ENCODE assay signal across 18 mouse cellular contexts in the genomic region with DNA sequence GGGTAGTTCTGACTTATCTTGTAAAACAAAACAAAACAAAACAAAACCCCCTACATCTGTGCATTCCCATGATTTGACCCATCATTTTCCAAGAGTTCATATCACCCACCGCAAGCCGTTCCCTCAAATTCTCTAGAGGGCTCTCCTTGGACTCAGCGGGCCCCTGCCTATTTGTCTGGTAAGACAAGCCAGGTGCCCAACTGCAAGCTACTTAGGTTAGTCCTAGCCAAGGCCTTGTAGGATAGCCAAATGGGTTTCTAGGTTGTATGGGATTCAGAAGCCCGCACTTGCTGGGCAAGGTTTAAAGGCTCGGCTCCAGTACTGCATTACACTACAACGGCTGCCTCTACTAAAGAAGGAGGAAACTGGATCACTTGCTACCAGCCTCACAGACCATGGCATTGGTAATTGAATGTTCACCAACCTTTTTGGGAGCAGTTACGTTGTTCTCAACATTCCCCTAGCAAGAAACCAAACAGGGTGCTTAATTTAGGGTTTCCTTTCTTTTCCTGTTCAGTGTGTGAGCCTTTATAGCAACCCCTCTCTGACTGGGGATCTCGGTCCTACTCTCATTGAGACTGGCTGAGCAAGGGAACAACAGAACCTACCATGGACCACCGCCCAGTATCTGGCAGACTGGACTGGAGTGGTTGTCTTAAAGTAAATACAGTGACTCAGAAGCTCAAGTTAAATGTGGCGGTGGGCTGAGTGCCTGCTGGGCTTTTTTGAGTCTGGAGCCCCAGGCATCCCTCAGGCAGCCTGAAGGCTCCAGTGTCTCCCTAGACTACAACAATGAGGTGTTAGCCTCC. TPM values are rescaled to one million over a fixed set of nuclear protein-coding genes. Genes with fewer than 3 reads are reported as not detected.
DNase-seq lines count a peak whose midpoint lies in the region; ATAC-seq lines count a peak whose summit lies in the region.
"Had no signal": no experiment of that assay in that cellular context is flagged by ENCODE, and none has a peak within 500 bp of the region (broad histone marks: within the 10 kb centered on the region; RNA-seq: fewer than 3 reads in every experiment).

No protein-coding gene starts in this region.

- H3K4me1 ChIP-seq in hindbrain, embryonic 11.5 days (replicated peaks; ENCODE audit: control insufficient read depth, insufficient read depth, low read length) = 0 out of 2 replicates have a peak, but pooled peaks cover 3% of the 10 kb centered on the region
- H3K4me1 ChIP-seq in hindbrain, embryonic 14.5 days (replicated peaks; ENCODE audit: control insufficient read depth, insufficient read depth, low read length) = no peaks in the 10 kb centered on the region
- peaks cover 14% of the 10 kb centered on the region for H3K4me1 ChIP-seq in intestine, embryonic 15.5 days (replicated peaks)
- H3K4me1 ChIP-seq in neural tube, embryonic 14.5 days (ENCODE audit: control insufficient read depth, insufficient read depth, low read length) = peaks cover 3% of the 10 kb centered on the region; the same call in 1 of the 2 replicates
- H3K4me1 ChIP-seq: liver, embryonic 12.5 days had no signal

- H3K9ac ChIP-seq in hindbrain, embryonic 11.5 days (ENCODE audit: low read depth, low read length) = no peak overlapping the region
- no peak overlapping the region for H3K9ac ChIP-seq in hindbrain, embryonic 14.5 days
- no peak overlapping the region; the same call in 1 of the 2 replicates for H3K9ac ChIP-seq in intestine, embryonic 15.5 days
- H3K9ac ChIP-seq in neural tube, embryonic 14.5 days (replicated peaks; ENCODE audit: low read depth, low read length) = peak overlapping the region; percentile 62
- H3K9ac ChIP-seq: forebrain, embryonic 13.5 days; liver, embryonic 12.5 days had no signal

- no peak for ATAC-seq in hindbrain, embryonic 11.5 days (ENCODE audit: low FRiP score)
- ATAC-seq in hindbrain, embryonic 14.5 days (ENCODE audit: low FRiP score) = no peak
- no peak for ATAC-seq in intestine, embryonic 15.5 days
- no peak for ATAC-seq in neural tube, embryonic 14.5 days (ENCODE audit: low read depth)
- ATAC-seq: CD4-positive, CD25-positive, alpha-beta regulatory T cell, adult 4 months; forebrain, embryonic 13.5 days; liver, embryonic 12.5 days; lung, postnatal 0 days had no signal

- DNase-seq in hindbrain, embryonic 11.5 days (ENCODE audit: low spot score) = peak; percentile 58
- no peak for DNase-seq in hindbrain, embryonic 14.5 days (ENCODE audit: low spot score)
- DNase-seq in kidney, postnatal 14 days = peak; percentile 32
- DNase-seq in Muller cell, postnatal 12 days (ENCODE audit: inconsistent ontology term) = no peak
- DNase-seq in left cerebral cortex, adult 18-20 months (ENCODE audit: low spot score in 2 of 2) = no peak
- DNase-seq: gastrocnemius, postnatal 14 days; right cerebral cortex, adult 18-20 months had no signal

- peaks cover 94% of the 10 kb centered on the region for H3K27me3 ChIP-seq in hindbrain, embryonic 11.5 days (ENCODE audit: control insufficient read depth, insufficient read depth, low read length)
- H3K27me3 ChIP-seq in hindbrain, embryonic 14.5 days (ENCODE audit: control insufficient read depth, insufficient read depth, low read length) = peaks cover 100% of the 10 kb centered on the region
- peaks cover 91% of the 10 kb centered on the region for H3K27me3 ChIP-seq in intestine, embryonic 15.5 days (replicated peaks)
- H3K27me3 ChIP-seq in neural tube, embryonic 14.5 days (ENCODE audit: control insufficient read depth, insufficient read depth, low read length) = peaks cover 10% of the 10 kb centered on the region

- 9% methylated on average over 10 of the region's 10 CpGs for WGBS in hindbrain, embryonic 11.5 days
- 9% methylated on average over 10 of the region's 10 CpGs for WGBS in hindbrain, embryonic 14.5 days
- 12% methylated on average over 10 of the region's 10 CpGs for WGBS in intestine, embryonic 15.5 days
- WGBS in neural tube, embryonic 14.5 days = 11% methylated on average over 10 of the region's 10 CpGs

- H3K27ac ChIP-seq in hindbrain, embryonic 11.5 days (ENCODE audit: low read depth, low read length) = no peak overlapping the region
- H3K27ac ChIP-seq in hindbrain, embryonic 14.5 days = no peak overlapping the region
- no peak overlapping the region for H3K27ac ChIP-seq in intestine, embryonic 15.5 days
- peak overlapping the region; percentile 56 for H3K27ac ChIP-seq in neural tube, embryonic 14.5 days (ENCODE audit: low read depth, low read length)
- H3K27ac ChIP-seq: forebrain, embryonic 13.5 days; liver, embryonic 12.5 days; midbrain, embryonic 10.5 days had no signal

- H3K9me3 ChIP-seq in hindbrain, embryonic 11.5 days (ENCODE audit: control insufficient read depth, low read length) = no peaks in the 10 kb centered on the region
- no peaks in the 10 kb centered on the region for H3K9me3 ChIP-seq in hindbrain, embryonic 14.5 days (ENCODE audit: control insufficient read depth, low read length)
- no peaks in the 10 kb centered on the region for H3K9me3 ChIP-seq in intestine, embryonic 15.5 days
- no peaks in the 10 kb centered on the region for H3K9me3 ChIP-seq in neural tube, embryonic 14.5 days (ENCODE audit: control insufficient read depth, low read length)
- H3K9me3 ChIP-seq: forebrain, embryonic 13.5 days; liver, embryonic 12.5 days; midbrain, embryonic 10.5 days had no signal

- H3K4me3 ChIP-seq in hindbrain, embryonic 11.5 days (ENCODE audit: low read depth, low read length) = no peak overlapping the region
- no peak overlapping the region for H3K4me3 ChIP-seq in hindbrain, embryonic 14.5 days (replicated peaks; ENCODE audit: low read length)
- peak overlapping the region; percentile 2; the same call in 1 of the 2 replicates for H3K4me3 ChIP-seq in intestine, embryonic 15.5 days (replicated peaks)
- H3K4me3 ChIP-seq in neural tube, embryonic 14.5 days (ENCODE audit: low read depth, low read length) = peak overlapping the region; percentile 57
- H3K4me3 ChIP-seq: forebrain, embryonic 13.5 days; liver, embryonic 12.5 days; midbrain, embryonic 10.5 days had no signal

- no peak overlapping the region for H3K4me2 ChIP-seq in hindbrain, embryonic 11.5 days (replicated peaks; ENCODE audit: low read depth, low read length)
- H3K4me2 ChIP-seq in hindbrain, embryonic 14.5 days (replicated peaks) = no peak overlapping the region
- H3K4me2 ChIP-seq in intestine, embryonic 15.5 days (replicated peaks) = peak overlapping the region; percentile 28
- H3K4me2 ChIP-seq in neural tube, embryonic 14.5 days (ENCODE audit: low read depth, low read length) = peak overlapping the region; percentile 90
- H3K4me2 ChIP-seq: forebrain, embryonic 13.5 days; liver, embryonic 12.5 days had no signal

- no peaks in the 10 kb centered on the region for H3K36me3 ChIP-seq in hindbrain, embryonic 11.5 days (ENCODE audit: control insufficient read depth, insufficient read depth, low read length)
- no peaks in the 10 kb centered on the region for H3K36me3 ChIP-seq in hindbrain, embryonic 14.5 days (replicated peaks; ENCODE audit: control insufficient read depth, insufficient read depth)
- no peaks in the 10 kb centered on the region for H3K36me3 ChIP-seq in intestine, embryonic 15.5 days
- no peaks in the 10 kb centered on the region for H3K36me3 ChIP-seq in neural tube, embryonic 14.5 days (ENCODE audit: control insufficient read depth, insufficient read depth, low read length)
- H3K36me3 ChIP-seq: liver, embryonic 12.5 days; midbrain, embryonic 10.5 days had no signal

RNA-seq across cellular contexts. Expression of gene Hoxa10, which starts 3.1 kb away (rescaled TPM):
- polyA plus RNA-seq in hindbrain, embryonic 11.5 days (2014; fragmentation: Nextera tagmentation; extraction: Ambion mirVana) = not detected in 2 replicates
- 0.37 TPM in 1 of 2 replicates, not detected in the other for polyA plus RNA-seq in hindbrain, embryonic 14.5 days (2014; fragmentation: Nextera tagmentation; extraction: Ambion mirVana)
- polyA plus RNA-seq in intestine, embryonic 15.5 days (2015; fragmentation: Nextera tagmentation; extraction: Ambion mirVana) = 11.4 and 20.2 TPM in 2 replicates
- 50.5 and 79.4 TPM in 2 replicates for polyA plus RNA-seq in neural tube, embryonic 14.5 days (2014; fragmentation: Nextera tagmentation; extraction: Ambion mirVana)
- total RNA-seq in left cerebral cortex, adult 18-20 months (2021) = not detected
- total RNA-seq: layer of hippocampus, postnatal 10 days had no signal
- polyA plus RNA-seq: CD4-positive, CD25-positive, alpha-beta regulatory T cell, adult 4 months; cerebellum, adult 2 months; heart, postnatal 0 days; lung, postnatal 0 days had no signal

RNA-seq across cellular contexts. Expression of gene Hoxa9, which starts 6.7 kb away (rescaled TPM):
- 0.25 and 1.1 TPM in 2 replicates for polyA plus RNA-seq in hindbrain, embryonic 11.5 days (2014; fragmentation: Nextera tagmentation; extraction: Ambion mirVana)
- 1.5 and 2.0 TPM in 2 replicates for polyA plus RNA-seq in hindbrain, embryonic 14.5 days (2014; fragmentation: Nextera tagmentation; extraction: Ambion mirVana)
- 5.3 and 6.3 TPM in 2 replicates for polyA plus RNA-seq in intestine, embryonic 15.5 days (2015; fragmentation: Nextera tagmentation; extraction: Ambion mirVana)
- polyA plus RNA-seq in neural tube, embryonic 14.5 days (2014; fragmentation: Nextera tagmentation; extraction: Ambion mirVana) = 122 and 151 TPM in 2 replicates
- total RNA-seq in left cerebral cortex, adult 18-20 months (2021) = not detected
- total RNA-seq: layer of hippocampus, postnatal 10 days had no signal
- polyA plus RNA-seq: cerebellum, adult 2 months; forebrain, embryonic 13.5 days; heart, postnatal 0 days; midbrain, embryonic 10.5 days had no signal

RNA-seq across cellular contexts. Expression of gene Hoxa11, which starts 8.1 kb away (rescaled TPM):
- polyA plus RNA-seq in hindbrain, embryonic 11.5 days (2014; fragmentation: Nextera tagmentation; extraction: Ambion mirVana) = not detected in 2 replicates
- not detected in 2 replicates for polyA plus RNA-seq in hindbrain, embryonic 14.5 days (2014; fragmentation: Nextera tagmentation; extraction: Ambion mirVana)
- 2.0 and 3.3 TPM in 2 replicates for polyA plus RNA-seq in intestine, embryonic 15.5 days (2015; fragmentation: Nextera tagmentation; extraction: Ambion mirVana)
- 0.09 TPM in 1 of 2 replicates, not detected in the other for polyA plus RNA-seq in neural tube, embryonic 14.5 days (2014; fragmentation: Nextera tagmentation; extraction: Ambion mirVana)
- total RNA-seq in left cerebral cortex, adult 18-20 months (2021) = not detected
- total RNA-seq: layer of hippocampus, postnatal 10 days had no signal
- polyA plus RNA-seq: CD4-positive, CD25-positive, alpha-beta regulatory T cell, adult 4 months; cerebellum, adult 2 months; heart, postnatal 0 days; liver, embryonic 12.5 days; lung, postnatal 0 days; midbrain, embryonic 10.5 days; testis, adult 2 months had no signal

RNA-seq across cellular contexts. Expression of gene Hoxa7, which starts 15.9 kb away (rescaled TPM):
- polyA plus RNA-seq in hindbrain, embryonic 11.5 days (2014; fragmentation: Nextera tagmentation; extraction: Ambion mirVana) = 0.34 and 1.9 TPM in 2 replicates
- polyA plus RNA-seq in hindbrain, embryonic 14.5 days (2014; fragmentation: Nextera tagmentation; extraction: Ambion mirVana) = 18.7 and 25.2 TPM in 2 replicates
- 7.5 and 9.4 TPM in 2 replicates for polyA plus RNA-seq in intestine, embryonic 15.5 days (2015; fragmentation: Nextera tagmentation; extraction: Ambion mirVana)
- polyA plus RNA-seq in neural tube, embryonic 14.5 days (2014; fragmentation: Nextera tagmentation; extraction: Ambion mirVana) = 90.8 and 110 TPM in 2 replicates
- total RNA-seq in left cerebral cortex, adult 18-20 months (2021) = not detected
- total RNA-seq: layer of hippocampus, postnatal 10 days had no signal
- polyA plus RNA-seq: CD4-positive, CD25-positive, alpha-beta regulatory T cell, adult 4 months; forebrain, embryonic 13.5 days; midbrain, embryonic 10.5 days had no signal

RNA-seq across cellular contexts. Expression of gene Hoxa13, which starts 23.1 kb away (rescaled TPM):
- polyA plus RNA-seq in hindbrain, embryonic 11.5 days (2014; fragmentation: Nextera tagmentation; extraction: Ambion mirVana) = not detected in 2 replicates
- polyA plus RNA-seq in hindbrain, embryonic 14.5 days (2014; fragmentation: Nextera tagmentation; extraction: Ambion mirVana) = not detected in 2 replicates
- polyA plus RNA-seq in intestine, embryonic 15.5 days (2015; fragmentation: Nextera tagmentation; extraction: Ambion mirVana) = 0.59 and 0.61 TPM in 2 replicates
- not detected in 2 replicates for polyA plus RNA-seq in neural tube, embryonic 14.5 days (2014; fragmentation: Nextera tagmentation; extraction: Ambion mirVana)
- not detected for total RNA-seq in left cerebral cortex, adult 18-20 months (2021)
- total RNA-seq: layer of hippocampus, postnatal 10 days had no signal
- polyA plus RNA-seq: CD4-positive, CD25-positive, alpha-beta regulatory T cell, adult 4 months; cerebellum, adult 2 months; forebrain, embryonic 13.5 days; heart, postnatal 0 days; liver, embryonic 12.5 days; lung, postnatal 0 days; midbrain, embryonic 10.5 days; testis, adult 2 months had no signal

Comparison
In these comparisons a context has a peak if more than half of its experiments do, and no peak if none do; other contexts are left out.
1. DNase-seq: peak in hindbrain, embryonic 11.5 days (single experiment) and kidney, postnatal 14 days (single experiment); none in hindbrain, embryonic 14.5 days (single experiment), Muller cell, postnatal 12 days (single experiment) and left cerebral cortex, adult 18-20 months (0 of 2).
2. H3K4me2 ChIP-seq: peak in intestine, embryonic 15.5 days (single experiment) and neural tube, embryonic 14.5 days (single experiment); none in hindbrain, embryonic 11.5 days (single experiment) and hindbrain, embryonic 14.5 days (single experiment).
3. H3K4me3 ChIP-seq: peak in intestine, embryonic 15.5 days (single experiment) and neural tube, embryonic 14.5 days (single experiment); none in hindbrain, embryonic 11.5 days (single experiment) and hindbrain, embryonic 14.5 days (single experiment).
4. RNA of gene Hoxa9, which starts 6.7 kb away (polyA plus RNA-seq): 122 to 151 TPM in neural tube, embryonic 14.5 days; 5.3 to 6.3 TPM in intestine, embryonic 15.5 days, 1.5 to 2.0 TPM in hindbrain, embryonic 14.5 days and 0.25 to 1.1 TPM in hindbrain, embryonic 11.5 days; every median in the first group is over 10 times any median in the second.